Mouse (Mus musculus): ENCODE measurements at regions not wholly inside any gene's neighbourhood (a gene's known extent, or its start where the extent isn't known, plus 50 kb on each side); places are given as distances from the start of the nearest gene placed in this dataset.

GRCm38 (mm10) chr9:84923966-84924365 is 388.6 kb upstream of the Gm11114 start:
- no peak for ATAC-seq (ENCODE audit: low TSS enrichment)

- no peak for ATAC-seq (ENCODE audit: low TSS enrichment)
Measured at GRCm38 (mm10) chr9:84936291-84937055, 376.1 kb upstream of the Gm11114 start.

- no peak for ATAC-seq (ENCODE audit: low TSS enrichment)
Measured at GRCm38 (mm10) chr9:84966558-84967154, 345.9 kb upstream of the Gm11114 start.

GRCm38 (mm10) chr9:84969975-84970608 is 342.5 kb upstream of the Gm11114 start:
- no peak for ATAC-seq (ENCODE audit: low TSS enrichment)

- no peak for ATAC-seq (ENCODE audit: low TSS enrichment)
Measured at GRCm38 (mm10) chr9:84977470-84977869, 335.1 kb upstream of the Gm11114 start.

GRCm38 (mm10) chr9:85003414-85003813 is 309.2 kb upstream of the Gm11114 start:
- ATAC-seq (ENCODE audit: low TSS enrichment) = no peak

GRCm38 (mm10) chr9:85011361-85011760 is 301.2 kb upstream of the Gm11114 start:
- ATAC-seq (ENCODE audit: low TSS enrichment) = no peak

GRCm38 (mm10) chr9:85048112-85048978 is 264.2 kb upstream of the Gm11114 start:
- ATAC-seq (ENCODE audit: low TSS enrichment) = no peak

GRCm38 (mm10) chr9:85052526-85052925 is 260.0 kb upstream of the Gm11114 start:
- no peak for ATAC-seq (ENCODE audit: low TSS enrichment)

GRCm38 (mm10) chr9:85079975-85080374 is 232.6 kb upstream of the Gm11114 start:
- ATAC-seq (ENCODE audit: low TSS enrichment) = no peak

- no peak for ATAC-seq (ENCODE audit: low TSS enrichment)
Measured at GRCm38 (mm10) chr9:85088556-85089338, 223.8 kb upstream of the Gm11114 start.

GRCm38 (mm10) chr9:85090297-85090696 is 222.3 kb upstream of the Gm11114 start:
- ATAC-seq (ENCODE audit: low TSS enrichment) = peak; percentile 100

- no peak for ATAC-seq (ENCODE audit: low TSS enrichment)
Measured at GRCm38 (mm10) chr9:85095234-85095633, 217.3 kb upstream of the Gm11114 start.

GRCm38 (mm10) chr9:85096520-85096919 is 216.1 kb upstream of the Gm11114 start:
- no peak for ATAC-seq (ENCODE audit: low TSS enrichment)

GRCm38 (mm10) chr9:85112928-85113327 is 199.6 kb upstream of the Gm11114 start:
- no peak for ATAC-seq (ENCODE audit: low TSS enrichment)

- ATAC-seq (ENCODE audit: low TSS enrichment) = no peak
Measured at GRCm38 (mm10) chr9:85114234-85114633, 198.3 kb upstream of the Gm11114 start.

GRCm38 (mm10) chr9:85120061-85120460 is 192.5 kb upstream of the Gm11114 start:
- no peak for ATAC-seq (ENCODE audit: low TSS enrichment)

GRCm38 (mm10) chr9:85121059-85121458 is 191.5 kb upstream of the Gm11114 start:
- ATAC-seq (ENCODE audit: low TSS enrichment) = no peak

- no peak for ATAC-seq (ENCODE audit: low TSS enrichment)
Measured at GRCm38 (mm10) chr9:85123706-85124105, 188.9 kb upstream of the Gm11114 start.

- ATAC-seq (ENCODE audit: low TSS enrichment) = no peak
Measured at GRCm38 (mm10) chr9:85125775-85126174, 186.8 kb upstream of the Gm11114 start.

- no peak for ATAC-seq (ENCODE audit: low TSS enrichment)
Measured at GRCm38 (mm10) chr9:85126541-85126940, 186.0 kb upstream of the Gm11114 start.

Data from frontal cortex, adult (tissue).